Mouse (Mus musculus): ENCODE measurements around the gene Cdx2. TPM values are rescaled to one million over a fixed set of nuclear protein-coding genes. Genes with fewer than 3 reads are reported as not detected.

Gene Cdx2
- polyA plus RNA-seq (2014; fragmentation: Nextera tagmentation; extraction: Ambion mirVana): not detected in 2 replicates

DNA sequence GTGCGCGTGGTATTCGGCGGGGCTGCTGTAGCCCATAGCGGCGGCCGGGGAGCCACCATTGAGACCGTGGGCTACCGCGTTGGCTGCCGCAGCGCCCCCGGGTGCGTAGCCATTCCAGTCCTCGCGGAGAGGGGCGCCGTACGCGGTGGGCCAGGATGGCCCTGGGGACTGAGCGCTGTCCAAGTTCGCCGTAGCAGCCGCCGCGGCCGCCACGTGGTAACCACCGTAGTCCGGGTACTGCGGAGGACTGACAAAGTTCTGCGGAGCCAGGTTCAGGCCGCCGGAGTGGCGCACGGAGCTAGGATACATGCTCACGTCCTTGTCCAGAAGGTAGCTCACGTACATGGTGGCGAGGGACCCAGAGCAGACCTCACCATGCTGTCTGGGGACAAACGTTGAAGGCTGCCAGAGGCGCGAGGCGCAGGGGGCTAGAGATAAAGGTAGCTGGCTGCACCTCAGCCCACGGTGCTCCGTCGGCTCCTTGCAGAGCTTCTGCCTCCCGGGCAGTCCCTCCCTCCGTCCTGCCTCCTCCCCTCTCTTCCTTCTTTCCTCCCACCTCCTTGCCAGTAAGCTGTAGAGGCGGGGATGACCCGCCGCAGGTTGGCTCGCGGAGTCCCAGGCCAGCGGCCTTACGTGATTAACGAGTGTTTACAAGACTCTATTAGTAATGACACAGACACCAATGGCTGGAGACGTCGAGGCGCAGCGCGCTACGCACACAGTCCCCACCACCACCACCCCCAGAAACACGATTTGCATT, at the start of gene Cdx2:
Gene Cdx2, minus strand, starts transcription at position 633 of the 760 bp plus-strand sequence.
- DNase-seq (ENCODE audit: low spot score): peak; percentile 68
- ATAC-seq (ENCODE audit: insufficient number of reproducible peaks, low FRiP score, low TSS enrichment, low read depth): no peak

DNA sequence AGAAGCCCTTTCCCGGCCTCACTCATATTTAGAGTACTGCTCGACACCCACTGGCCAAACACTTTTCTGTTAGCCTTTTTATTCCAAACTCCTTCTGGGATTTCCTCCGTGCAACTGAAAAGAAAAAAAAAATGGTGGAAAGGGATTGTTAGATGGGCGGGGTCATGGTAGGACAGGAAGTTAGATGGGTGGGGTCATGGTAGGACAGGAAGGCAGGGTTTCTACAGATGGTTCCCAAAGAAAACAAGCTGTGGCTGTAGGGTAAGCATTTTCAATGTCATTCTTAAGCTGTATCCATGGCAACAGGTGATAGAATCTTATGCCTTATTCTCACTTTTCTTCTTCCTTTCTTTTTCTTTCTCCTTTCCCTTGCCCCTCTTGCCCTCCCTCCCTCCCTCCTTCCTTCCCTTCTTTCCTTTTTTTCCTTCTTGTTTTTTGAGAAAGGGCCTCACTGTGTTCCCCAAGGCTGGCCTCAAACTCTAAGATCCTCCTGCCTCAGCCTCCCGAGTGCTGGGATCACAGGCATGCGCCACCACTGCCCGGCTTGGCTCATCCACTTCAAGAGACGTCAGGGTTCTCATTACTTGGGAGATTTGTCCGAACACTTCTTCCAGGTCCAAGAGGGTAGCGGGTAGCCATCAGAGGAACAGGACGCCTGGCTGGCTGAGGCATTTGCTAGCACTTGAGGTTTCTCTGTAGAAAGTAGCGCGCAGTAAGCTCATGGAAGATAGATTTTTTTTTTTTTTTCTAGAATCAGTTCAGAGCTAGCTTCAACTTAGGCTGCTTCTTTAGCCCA, 49.4 kb upstream of the Cdx2 start:
- no peak for ATAC-seq (ENCODE audit: insufficient number of reproducible peaks, low FRiP score, low TSS enrichment, low read depth)
- WGBS: 91% methylated on average over 13 of the region's 13 CpGs

More for the DNA sequence above, at the start of gene Cdx2:
- peaks cover 96% of the 10 kb centered on the region for H3K27me3 ChIP-seq (ENCODE audit: control insufficient read depth, insufficient read depth, low read length)
- H3K36me3 ChIP-seq (ENCODE audit: control insufficient read depth, insufficient read depth, low read length): no peaks in the 10 kb centered on the region
- H3K4me1 ChIP-seq (ENCODE audit: control insufficient read depth, insufficient read depth, low read length): peaks cover 14% of the 10 kb centered on the region; the same call in 1 of the 2 replicates
- H3K9me3 ChIP-seq (ENCODE audit: control insufficient read depth, low read length): no peaks in the 10 kb centered on the region
- WGBS: under 1% methylated on average over 63 of the region's 63 CpGs
- no peak within 1 kb of the TSS for H3K27ac ChIP-seq (replicated peaks; ENCODE audit: low read depth, low read length)
- H3K9ac ChIP-seq (ENCODE audit: low read length): no peak within 1 kb of the TSS
- H3K4me3 ChIP-seq (ENCODE audit: low read depth, low read length): peak within 1 kb of the TSS; percentile 6; the same call in 1 of the 2 replicates
- H3K4me2 ChIP-seq (ENCODE audit: low read depth, severe bottlenecking): peak within 1 kb of the TSS; percentile 27

DNA sequence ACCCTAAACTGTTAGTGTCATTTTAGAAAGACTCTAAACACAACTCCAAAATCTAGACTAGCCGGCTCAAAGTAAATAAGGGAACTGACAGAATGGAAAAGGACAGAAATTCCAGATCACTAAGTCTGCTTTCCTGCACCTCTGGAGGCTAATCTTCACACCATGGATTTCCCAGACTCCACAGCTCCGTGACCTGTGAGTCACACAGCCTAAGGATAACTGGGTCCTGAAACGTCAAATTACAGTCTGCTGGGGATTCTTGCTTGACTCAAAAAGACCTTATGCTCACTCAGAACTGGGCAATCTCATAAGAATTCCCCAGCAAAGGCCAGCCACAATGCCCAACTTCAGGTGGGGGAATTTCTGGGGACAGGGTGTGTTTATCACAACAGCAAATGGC, 48.7 kb upstream of the Cdx2 start:
- Histone ChIP-seq H3K9me3 (ENCODE audit: control insufficient read depth, low read length) (no peaks in the 10 kb centered on the region), H3K4me3 (ENCODE audit: low read depth, low read length) (no peak overlapping the region), H3K4me2 (ENCODE audit: low read depth, severe bottlenecking) (no peak overlapping the region), H3K36me3 (ENCODE audit: control insufficient read depth, insufficient read depth, low read length) (no peaks in the 10 kb centered on the region), H3K9ac (ENCODE audit: low read length) (no peak overlapping the region), H3K4me1 (ENCODE audit: control insufficient read depth, insufficient read depth, low read length) (no peaks in the 10 kb centered on the region), H3K27ac (replicated peaks; ENCODE audit: low read depth, low read length) (no peak overlapping the region), H3K27me3 (ENCODE audit: control insufficient read depth, insufficient read depth, low read length) (no peaks in the 10 kb centered on the region)
- DNase-seq (ENCODE audit: low spot score) (no peak), ATAC-seq (ENCODE audit: insufficient number of reproducible peaks, low FRiP score, low TSS enrichment, low read depth) (no peak)
- WGBS: 72% methylated on average over 3 of the region's 3 CpGs

More for the DNA sequence above, 49.4 kb upstream of the Cdx2 start:
- no peak overlapping the region for H3K27ac ChIP-seq (replicated peaks; ENCODE audit: low read depth, low read length)
- no peaks in the 10 kb centered on the region for H3K36me3 ChIP-seq (ENCODE audit: control insufficient read depth, insufficient read depth, low read length)
- no peaks in the 10 kb centered on the region for H3K4me1 ChIP-seq (ENCODE audit: control insufficient read depth, insufficient read depth, low read length)
- no peak overlapping the region for H3K4me2 ChIP-seq (ENCODE audit: low read depth, severe bottlenecking)
- no peaks in the 10 kb centered on the region for H3K9me3 ChIP-seq (ENCODE audit: control insufficient read depth, low read length)
- H3K27me3 ChIP-seq (ENCODE audit: control insufficient read depth, insufficient read depth, low read length): no peaks in the 10 kb centered on the region
- H3K9ac ChIP-seq (ENCODE audit: low read length): no peak overlapping the region
- no peak overlapping the region for H3K4me3 ChIP-seq (ENCODE audit: low read depth, low read length)
- DNase-seq (ENCODE audit: low spot score): no peak

DNA sequence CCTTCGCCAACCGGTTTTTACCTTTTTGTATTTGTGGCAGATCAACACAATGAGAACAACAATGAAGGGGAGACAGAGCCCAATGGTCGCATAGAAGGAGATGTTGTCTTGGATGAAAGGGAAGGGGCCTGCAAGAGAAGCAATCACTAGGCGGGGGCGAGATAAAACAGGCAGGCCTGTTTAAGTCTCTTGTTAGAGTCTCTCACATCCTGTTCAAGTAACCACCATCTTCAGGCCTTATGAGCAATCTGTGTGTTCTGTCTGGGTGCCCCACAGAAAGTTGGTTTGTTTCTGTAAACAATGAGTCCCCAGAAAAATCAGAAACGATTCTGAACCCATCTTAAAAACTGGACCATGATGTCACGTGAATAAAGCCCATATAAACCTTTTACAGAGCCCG, 47.9 kb upstream of the Cdx2 start:
- ATAC-seq (ENCODE audit: insufficient number of reproducible peaks, low FRiP score, low TSS enrichment, low read depth) (no peak), DNase-seq (ENCODE audit: low spot score) (no peak)
- no peaks in the 10 kb centered on the region for H3K27me3 ChIP-seq (ENCODE audit: control insufficient read depth, insufficient read depth, low read length)
- 82% methylated on average over 8 of the region's 8 CpGs for WGBS
- H3K27ac ChIP-seq (replicated peaks; ENCODE audit: low read depth, low read length): no peak overlapping the region
- H3K9ac ChIP-seq (ENCODE audit: low read length): no peak overlapping the region
- no peak overlapping the region for H3K4me2 ChIP-seq (ENCODE audit: low read depth, severe bottlenecking)
- no peaks in the 10 kb centered on the region for H3K36me3 ChIP-seq (ENCODE audit: control insufficient read depth, insufficient read depth, low read length)
- no peak overlapping the region for H3K4me3 ChIP-seq (ENCODE audit: low read depth, low read length)
- no peaks in the 10 kb centered on the region for H3K9me3 ChIP-seq (ENCODE audit: control insufficient read depth, low read length)
- H3K4me1 ChIP-seq (ENCODE audit: control insufficient read depth, insufficient read depth, low read length): no peaks in the 10 kb centered on the region

DNA sequence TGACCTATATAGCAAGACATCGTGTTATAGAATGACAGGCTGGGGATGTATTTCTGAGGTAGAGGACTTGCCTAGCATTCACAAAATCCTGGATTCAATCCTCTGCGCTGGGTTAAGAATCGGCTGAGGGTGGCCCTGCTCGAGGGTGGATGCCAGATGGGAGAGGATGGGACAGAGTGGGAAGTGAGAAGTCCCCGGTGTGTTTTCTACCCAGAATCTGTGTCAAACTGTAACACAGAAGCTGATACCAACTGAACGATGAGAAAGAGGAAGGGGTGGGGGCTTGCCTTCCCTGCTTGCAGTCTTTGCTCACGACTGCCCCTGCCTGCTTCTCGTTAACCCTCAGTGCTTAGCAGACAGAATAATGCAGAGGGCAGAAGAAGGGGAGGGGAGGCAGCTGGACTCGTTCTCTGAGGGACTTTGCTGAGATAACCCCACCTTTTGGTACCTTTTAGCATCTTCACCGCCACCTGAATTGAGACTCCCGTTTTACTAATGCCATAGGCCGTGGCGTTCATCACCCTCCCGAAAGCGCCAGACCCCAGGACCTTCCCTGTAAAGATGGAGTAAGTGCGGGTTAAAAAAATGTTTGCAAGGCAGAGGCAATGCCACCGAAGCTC, 47.2 kb upstream of the Cdx2 start:
- H3K9ac ChIP-seq (ENCODE audit: low read length): no peak overlapping the region
- 58% methylated on average over 17 of the region's 17 CpGs for WGBS
- H3K36me3 ChIP-seq (ENCODE audit: control insufficient read depth, insufficient read depth, low read length): no peaks in the 10 kb centered on the region
- ATAC-seq (ENCODE audit: insufficient number of reproducible peaks, low FRiP score, low TSS enrichment, low read depth) (no peak), DNase-seq (ENCODE audit: low spot score) (no peak)
- H3K4me3 ChIP-seq (ENCODE audit: low read depth, low read length): no peak overlapping the region
- no peak overlapping the region for H3K27ac ChIP-seq (replicated peaks; ENCODE audit: low read depth, low read length)
- no peaks in the 10 kb centered on the region for H3K4me1 ChIP-seq (ENCODE audit: control insufficient read depth, insufficient read depth, low read length)
- H3K27me3 ChIP-seq (ENCODE audit: control insufficient read depth, insufficient read depth, low read length): no peaks in the 10 kb centered on the region
- H3K9me3 ChIP-seq (ENCODE audit: control insufficient read depth, low read length): no peaks in the 10 kb centered on the region
- no peak overlapping the region for H3K4me2 ChIP-seq (ENCODE audit: low read depth, severe bottlenecking)

DNA sequence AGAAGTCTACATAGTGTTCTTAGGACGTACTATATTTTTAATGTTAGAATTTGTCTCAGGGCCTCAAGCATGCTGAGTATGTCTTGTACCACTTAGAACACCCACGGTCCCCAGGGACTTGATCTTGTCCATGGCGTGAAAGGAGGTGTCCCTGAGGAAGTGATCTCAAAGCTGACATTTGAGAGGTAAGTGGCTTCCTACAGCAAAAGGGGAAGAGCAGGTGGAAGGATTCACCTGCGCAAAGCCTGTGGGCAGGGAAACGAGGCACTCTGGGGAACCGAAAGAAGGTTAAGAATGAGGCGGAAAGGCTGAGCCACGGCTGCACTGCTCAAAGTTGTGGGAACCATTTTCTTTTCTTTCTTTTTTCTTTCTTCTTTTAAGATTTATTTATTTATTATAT, 44.9 kb upstream of the Cdx2 start:
- 89% methylated on average over 8 of the region's 8 CpGs for WGBS
- H3K9ac ChIP-seq (ENCODE audit: low read length): no peak overlapping the region
- ATAC-seq (ENCODE audit: insufficient number of reproducible peaks, low FRiP score, low TSS enrichment, low read depth): no peak

DNA sequence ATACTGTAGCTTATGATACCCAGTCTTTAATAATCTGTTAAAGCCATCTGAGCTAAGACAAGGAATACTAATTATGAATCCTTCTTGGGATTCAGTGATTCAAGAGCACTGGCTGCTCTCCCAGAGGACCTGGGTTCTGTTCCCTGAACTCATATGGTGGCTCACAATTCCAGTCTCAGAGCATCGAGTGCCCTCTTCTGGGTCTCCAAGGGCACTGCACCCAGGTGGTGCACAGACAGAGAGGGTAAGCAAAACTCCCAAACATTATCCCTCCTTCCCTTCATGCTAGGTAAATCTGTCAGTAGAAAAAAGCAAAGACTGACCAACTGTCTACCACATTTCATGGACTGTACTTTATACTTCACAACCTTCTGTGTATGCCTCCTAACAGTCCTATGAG, 38.9 kb upstream of the Cdx2 start:
- Histone ChIP-seq H3K27me3 (ENCODE audit: control insufficient read depth, insufficient read depth, low read length) (no peaks in the 10 kb centered on the region), H3K4me3 (ENCODE audit: low read depth, low read length) (no peak overlapping the region), H3K9ac (ENCODE audit: low read length) (no peak overlapping the region), H3K4me1 (ENCODE audit: control insufficient read depth, insufficient read depth, low read length) (0 out of 2 replicates have a peak, but pooled peaks cover 7% of the 10 kb centered on the region), H3K9me3 (ENCODE audit: control insufficient read depth, low read length) (no peaks in the 10 kb centered on the region), H3K4me2 (ENCODE audit: low read depth, severe bottlenecking) (no peak overlapping the region), H3K27ac (replicated peaks; ENCODE audit: low read depth, low read length) (no peak overlapping the region), H3K36me3 (ENCODE audit: control insufficient read depth, insufficient read depth, low read length) (no peaks in the 10 kb centered on the region)
- DNase-seq (ENCODE audit: low spot score) (no peak), ATAC-seq (ENCODE audit: insufficient number of reproducible peaks, low FRiP score, low TSS enrichment, low read depth) (no peak)
- 85% methylated on average over 1 of the region's 1 CpGs for WGBS

More for the DNA sequence above, 44.9 kb upstream of the Cdx2 start:
- Histone ChIP-seq H3K36me3 (ENCODE audit: control insufficient read depth, insufficient read depth, low read length) (no peaks in the 10 kb centered on the region), H3K4me3 (ENCODE audit: low read depth, low read length) (no peak overlapping the region), H3K4me2 (ENCODE audit: low read depth, severe bottlenecking) (no peak overlapping the region), H3K27me3 (ENCODE audit: control insufficient read depth, insufficient read depth, low read length) (no peaks in the 10 kb centered on the region), H3K9me3 (ENCODE audit: control insufficient read depth, low read length) (no peaks in the 10 kb centered on the region), H3K4me1 (ENCODE audit: control insufficient read depth, insufficient read depth, low read length) (0 out of 2 replicates have a peak, but pooled peaks cover 7% of the 10 kb centered on the region), H3K27ac (replicated peaks; ENCODE audit: low read depth, low read length) (no peak overlapping the region)
- DNase-seq (ENCODE audit: low spot score): no peak

DNA sequence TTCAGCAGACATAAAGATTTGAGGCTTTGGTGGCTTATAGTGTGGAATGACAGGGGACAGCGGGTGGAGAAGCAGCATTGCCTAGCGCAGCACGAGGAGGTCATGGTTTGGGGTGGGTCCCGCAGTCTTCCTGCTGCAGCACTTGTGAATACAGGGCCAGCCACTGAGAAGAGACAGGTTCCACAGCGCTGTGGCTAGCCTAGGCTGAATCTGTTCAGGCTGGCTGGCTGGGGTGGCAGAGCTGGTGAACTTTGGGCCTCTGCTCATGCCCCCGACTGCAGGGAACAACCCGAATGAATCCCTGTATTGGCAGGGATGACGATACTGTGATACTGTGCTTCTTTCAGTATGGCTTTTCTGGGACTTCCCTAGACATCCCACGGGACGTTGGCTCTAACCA, 36.8 kb upstream of the Cdx2 start:
- Histone ChIP-seq H3K36me3 (ENCODE audit: control insufficient read depth, insufficient read depth, low read length) (no peaks in the 10 kb centered on the region), H3K4me1 (ENCODE audit: control insufficient read depth, insufficient read depth, low read length) (0 out of 2 replicates have a peak, but pooled peaks cover 7% of the 10 kb centered on the region), H3K4me2 (ENCODE audit: low read depth, severe bottlenecking) (no peak overlapping the region), H3K27ac (replicated peaks; ENCODE audit: low read depth, low read length) (no peak overlapping the region), H3K9me3 (ENCODE audit: control insufficient read depth, low read length) (no peaks in the 10 kb centered on the region), H3K9ac (ENCODE audit: low read length) (no peak overlapping the region), H3K4me3 (ENCODE audit: low read depth, low read length) (no peak overlapping the region), H3K27me3 (ENCODE audit: control insufficient read depth, insufficient read depth, low read length) (no peaks in the 10 kb centered on the region)
- ATAC-seq (ENCODE audit: insufficient number of reproducible peaks, low FRiP score, low TSS enrichment, low read depth): no peak
- DNase-seq (ENCODE audit: low spot score): no peak
- WGBS: 91% methylated on average over 10 of the region's 10 CpGs
